Mouse (Mus musculus): ENCODE data around the gene Traf2. TPM values are rescaled to one million over a fixed set of nuclear protein-coding genes. Genes with fewer than 3 reads are reported as not detected.
A peak's percentile ranks its signal among the peaks of the same experiment; 100 is the strongest.
"Not testable (repeated sequence)": the region's sequence is repeated elsewhere in the genome, so short reads cannot be mapped to it uniquely, and the experiment has no call there.

Traf2 gene
- total RNA-seq, 1 experiment from 2014 or later = 21.8 TPM

GRCm38 (mm10) chr2:25576028-25576850, 29.5 kb upstream of the Traf2 start:
- DNase-seq = no peak

DNA sequence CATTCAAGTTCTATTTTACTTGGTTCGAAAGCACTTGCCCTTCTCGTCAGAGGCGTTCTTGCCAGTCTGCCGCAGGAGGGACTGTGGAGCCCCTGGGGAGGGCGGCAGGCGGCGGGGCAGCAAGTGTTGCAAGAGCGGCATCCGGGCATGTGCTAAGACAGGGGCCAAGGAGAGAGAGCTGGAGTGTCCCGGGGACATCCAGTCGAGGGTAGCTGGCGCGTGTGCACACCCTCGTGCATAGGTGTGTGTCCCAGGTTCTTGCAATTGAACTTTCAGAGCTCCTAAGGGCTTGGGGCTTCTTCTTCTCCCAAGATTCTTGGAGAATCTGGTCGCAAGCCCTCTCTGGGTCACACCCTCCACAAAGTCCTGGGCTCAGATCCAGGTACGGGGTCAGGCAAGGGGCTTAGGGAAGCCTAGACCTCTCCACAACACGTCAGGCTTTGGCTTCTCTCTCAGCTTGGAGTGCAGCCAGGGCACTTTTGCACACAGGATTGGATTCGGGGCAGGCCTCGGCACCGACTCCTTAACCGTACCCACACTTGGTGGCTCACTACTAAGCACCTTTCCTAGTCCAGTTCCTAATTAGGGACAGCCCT, 28.8 kb upstream of the Traf2 start:
- DNase-seq = peak; percentile 78

GRCm38 (mm10) chr2:25574579-25575431, 28.1 kb upstream of the Traf2 start, which contains the start of the genes Mamdc4 and Phpt1:
Gene Mamdc4, minus strand, starts transcription at chr2:25574845.
Gene Phpt1, minus strand, starts transcription at chr2:25575224.
- peak; percentile 97 for DNase-seq

GRCm38 (mm10) chr2:25574136-25574535, 27.4 kb upstream of the Traf2 start:
- peak; percentile 44 for DNase-seq

- DNase-seq = no peak
Measured at GRCm38 (mm10) chr2:25573068-25573467, 26.3 kb upstream of the Traf2 start.

GRCm38 (mm10) chr2:25571221-25571620, 24.5 kb upstream of the Traf2 start:
- no peak for DNase-seq

GRCm38 (mm10) chr2:25569323-25569722, 22.6 kb upstream of the Traf2 start:
- no peak for DNase-seq

GRCm38 (mm10) chr2:25568473-25569019, 21.8 kb upstream of the Traf2 start:
- DNase-seq = peak; percentile 42

DNA sequence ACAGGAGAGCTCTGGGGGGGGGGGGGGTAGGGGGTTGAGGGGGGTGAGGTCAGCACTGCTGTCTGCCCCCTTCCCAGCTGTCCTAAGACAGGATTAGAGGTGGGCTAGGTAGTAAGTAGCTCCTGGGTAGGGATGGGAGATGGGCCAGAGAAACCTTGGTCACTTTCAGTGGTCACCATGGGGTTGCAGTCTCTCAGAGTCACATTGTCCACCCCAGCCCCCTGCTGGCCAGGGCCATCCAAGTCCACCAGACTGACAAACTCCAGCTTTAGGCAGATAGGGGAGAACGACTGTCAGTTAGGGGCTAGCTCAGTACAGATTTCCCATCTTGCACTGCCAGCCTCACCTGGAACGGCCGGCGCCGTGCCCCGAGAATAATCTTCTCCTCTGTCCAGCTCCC, 19.8 kb upstream of the Traf2 start:
- DNase-seq = peak; percentile 14

DNA sequence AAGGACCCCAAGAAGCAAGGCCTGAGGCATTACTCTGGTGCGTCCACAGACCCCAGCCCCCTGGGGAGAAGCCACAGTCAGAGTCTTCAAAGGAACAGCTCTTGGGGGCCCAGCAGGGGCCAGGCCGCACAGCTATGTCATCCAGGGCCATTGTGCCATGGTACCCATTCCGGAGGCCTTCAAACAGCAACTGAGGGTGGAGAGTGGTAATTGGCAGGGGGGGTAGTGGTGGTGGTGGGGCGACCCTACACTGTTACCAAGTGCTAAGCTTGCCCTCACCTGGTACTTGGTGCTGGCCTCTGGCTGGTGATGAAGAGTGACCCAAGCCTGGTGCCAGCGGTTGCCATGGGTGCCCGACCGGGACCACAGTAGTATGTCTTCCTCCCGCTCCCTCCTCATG, 19.0 kb upstream of the Traf2 start:
- no peak for DNase-seq

DNA sequence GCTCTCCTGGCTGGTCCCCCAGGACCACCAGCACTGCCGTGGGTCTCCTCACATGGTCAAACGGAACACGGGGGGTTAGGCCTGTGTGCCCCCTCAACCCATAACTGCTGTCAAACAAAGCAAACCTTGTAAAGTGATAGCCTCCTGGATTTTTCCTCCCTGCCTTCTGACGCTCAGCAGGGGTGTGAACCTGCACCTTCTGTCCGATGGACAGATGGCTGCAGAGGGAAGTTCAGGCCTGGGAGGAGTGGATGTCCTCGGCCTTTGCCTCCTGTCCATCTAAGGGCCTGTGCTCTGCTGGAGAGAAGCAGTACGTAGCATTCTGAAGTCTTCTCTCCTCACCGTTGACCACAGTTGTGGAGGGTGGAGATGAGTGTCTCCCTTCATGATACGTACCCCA, 15.2 kb upstream of the Traf2 start:
- no peak for DNase-seq

DNA sequence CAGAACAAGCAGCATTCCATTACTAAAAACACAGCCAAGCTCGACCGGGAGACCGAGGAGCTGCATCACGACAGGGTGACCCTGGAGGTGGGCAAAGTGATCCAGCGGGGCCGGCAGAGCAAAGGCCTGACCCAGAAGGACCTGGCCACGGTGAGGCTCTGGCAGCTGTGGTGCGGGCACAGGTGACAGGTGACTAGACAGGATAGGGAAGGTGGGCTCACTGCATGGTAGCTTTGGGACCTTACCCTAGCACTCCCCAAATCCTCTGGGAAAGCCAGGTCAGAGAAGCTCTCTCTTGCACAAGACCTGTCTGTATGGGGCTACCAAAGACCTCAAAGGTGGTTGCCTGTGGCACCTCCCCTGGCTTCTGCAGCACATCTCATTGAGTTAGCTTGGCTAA, 13.8 kb upstream of the Traf2 start:
- no peak for DNase-seq

DNA sequence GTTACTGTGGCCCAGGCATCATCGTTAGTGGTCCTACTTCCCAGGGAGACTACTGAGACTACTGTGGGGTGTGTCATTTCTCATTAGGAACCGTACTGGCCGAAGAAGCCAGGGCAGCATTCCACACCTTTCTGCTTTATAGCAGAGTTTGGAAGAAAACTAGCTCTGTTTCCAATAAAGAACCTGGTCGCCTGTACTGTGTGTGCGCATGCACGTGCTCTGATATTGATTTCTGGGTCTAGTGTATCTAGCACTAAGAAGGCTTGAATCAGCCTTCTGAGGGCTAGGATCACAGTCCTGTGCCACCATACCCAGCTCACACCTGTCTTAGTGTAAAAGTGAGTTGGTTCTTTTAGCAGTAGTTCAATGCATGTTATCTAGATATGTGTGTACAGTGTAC, 12.0 kb upstream of the Traf2 start:
- no peak for DNase-seq

- DNase-seq = no peak
Measured at GRCm38 (mm10) chr2:25557964-25558360, 11.2 kb upstream of the Traf2 start.

DNA sequence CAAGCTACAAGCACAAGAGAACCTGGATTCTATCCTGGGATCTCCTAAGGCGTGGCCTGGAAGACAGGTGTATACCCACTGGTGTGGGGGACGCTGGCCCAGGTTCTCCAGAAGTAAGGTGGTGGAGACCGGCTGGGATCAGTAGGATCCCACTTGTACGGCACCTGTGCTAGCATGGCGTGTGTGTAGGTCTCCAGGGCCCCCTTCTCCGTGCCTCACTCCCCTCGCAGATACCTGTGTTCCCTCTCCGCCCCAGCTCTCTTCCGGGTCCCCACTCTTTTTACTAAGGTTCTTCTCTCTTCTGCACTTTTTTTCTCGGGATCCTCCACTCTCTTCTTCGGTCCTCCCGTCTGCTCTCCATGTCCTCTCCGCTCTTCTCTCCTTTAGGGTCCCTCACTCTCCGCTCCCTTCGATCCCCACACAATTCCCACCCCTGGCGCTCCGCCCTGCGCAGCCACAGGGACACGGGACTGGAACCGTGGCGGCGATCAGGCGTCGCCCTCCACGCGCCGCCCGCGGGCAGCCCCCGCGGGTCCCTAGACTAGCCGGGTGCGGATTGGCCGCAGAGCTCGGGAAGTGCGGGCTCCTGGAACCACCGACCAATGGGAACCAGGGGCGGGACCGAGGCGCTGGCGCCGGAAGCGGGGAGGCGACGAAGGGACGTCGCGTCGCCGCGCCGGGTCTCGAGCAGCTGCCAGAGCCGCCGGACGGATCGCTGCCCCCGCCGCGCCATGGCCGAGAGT, 10.7 kb upstream of the Traf2 start, which contains the start of gene Edf1:
Gene Edf1 (plus strand): TSS at position 627 of the 743 bp plus-strand sequence.
- DNase-seq = peak; percentile 98

DNA sequence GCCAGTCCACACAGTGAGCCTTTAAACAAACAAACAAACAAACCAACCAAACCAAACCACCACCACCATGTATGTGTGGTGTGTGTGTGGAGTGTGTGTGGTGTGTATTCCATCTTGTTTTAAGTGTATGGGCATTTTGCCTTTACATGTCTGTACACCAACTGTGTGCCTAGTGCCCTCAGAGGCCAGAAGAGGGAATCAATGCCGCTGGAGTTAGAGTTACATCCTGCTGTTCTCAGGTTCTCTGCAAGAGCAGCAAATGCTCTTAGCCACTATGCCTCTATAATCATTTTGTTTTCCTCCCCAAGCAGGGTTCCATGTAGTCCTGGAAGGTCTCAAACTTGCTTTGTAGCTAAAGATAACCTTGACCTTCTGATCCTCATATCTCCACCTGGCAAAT, 9.6 kb upstream of the Traf2 start:
- no peak for DNase-seq

- DNase-seq = peak; percentile 16
Measured at GRCm38 (mm10) chr2:25555479-25555878, 8.7 kb upstream of the Traf2 start.

- DNase-seq = not testable (repeated sequence)
Measured at GRCm38 (mm10) chr2:25553171-25553786, 6.5 kb upstream of the Traf2 start.

GRCm38 (mm10) chr2:25551186-25551585, 4.4 kb upstream of the Traf2 start:
- peak; percentile 72 for DNase-seq

GRCm38 (mm10) chr2:25549021-25549991, 2.6 kb upstream of the Traf2 start:
- no peak for DNase-seq
